Mouse (Mus musculus): ENCODE results near the gene Klrb1f.

- no peak for TF ChIP-seq CTCF (IDR thresholded peaks at IDR 0.05; ENCODE audit: extremely low read depth, insufficient read depth, low read length)
- no peak for TF ChIP-seq POLR2A (IDR thresholded peaks at IDR 0.05; ENCODE audit: extremely low read depth, insufficient read depth, low read length)
These were observed 3.3 kb downstream of the Klrb1f start for GRCm38 (mm10) chr6:129048857-129049473.

Measured in cortical plate, adult 2 months (tissue).